21 mouse cellular contexts compared by ENCODE assay signal in genomic region chr13:56746739-56747532, GRCm38 (mm10). TPM values are rescaled to one million over a fixed set of nuclear protein-coding genes. Genes with fewer than 3 reads are reported as not detected.
DNase-seq lines count a peak whose midpoint lies in the region; ATAC-seq and TF ChIP-seq lines count a peak whose summit lies in the region.
"Had no signal": no experiment of that assay in that cellular context is flagged by ENCODE, and none has a peak within 500 bp of the region (broad histone marks: within the 10 kb centered on the region; RNA-seq: fewer than 3 reads in every experiment).

No protein-coding gene starts in this region.

- WGBS in heart, embryonic 13.5 days, result 70% methylated on average over 10 of the region's 10 CpGs
- WGBS in lung, embryonic 14.5 days, result 46% methylated on average over 10 of the region's 10 CpGs
- 60% methylated on average over 10 of the region's 10 CpGs for WGBS in lung, adult 2 months
- 52% methylated on average over 10 of the region's 10 CpGs for WGBS in stomach, embryonic 15.5 days

- in situ Hi-C loops in ES-E14 (cut with MboI; ENCODE audit: low sequenced_read_pairs in 2 of 2, unreplicated experiment in 2 of 2), result no loop called here

- H3K4me1 ChIP-seq in heart, embryonic 13.5 days, result peaks cover 15% of the 10 kb centered on the region
- no peaks in the 10 kb centered on the region for H3K4me1 ChIP-seq in lung, embryonic 14.5 days (ENCODE audit: insufficient read depth)
- peaks cover 6% of the 10 kb centered on the region for H3K4me1 ChIP-seq in lung, adult 2 months (ENCODE audit: control insufficient read depth, insufficient read depth, low read length)
- H3K4me1 ChIP-seq in ES-E14 (ENCODE audit: control insufficient read depth in 2 of 2, insufficient read depth in 2 of 2, low read length in 2 of 2, poor library complexity in 1 of 2), result no peaks in the 10 kb centered on the region
- H3K4me1 ChIP-seq in stomach, embryonic 15.5 days, result 0 out of 2 replicates have a peak, but pooled peaks cover 3% of the 10 kb centered on the region

- ATAC-seq in heart, embryonic 13.5 days (ENCODE audit: extremely low read depth, insufficient number of reproducible peaks, low FRiP score, low TSS enrichment), result no peak
- ATAC-seq in lung, embryonic 14.5 days (ENCODE audit: insufficient read depth), result peak; percentile 44; the same call in 1 of the 2 replicates
- peak; percentile 10; the same call in 1 of the 2 replicates for ATAC-seq in stomach, embryonic 15.5 days (ENCODE audit: insufficient read depth, low FRiP score, low read depth)
- ATAC-seq: activated CD4-positive, CD25-positive, alpha-beta regulatory T cell, adult 4 months; forebrain, embryonic 15.5 days; midbrain, embryonic 15.5 days; Patski had no signal

- TF ChIP-seq CTCF in lung, embryonic 14.5 days (IDR thresholded peaks at IDR 0.05; ENCODE audit: low read depth), result no peak
- TF ChIP-seq CTCF in lung, adult 2 months (IDR thresholded peaks at IDR 0.05; ENCODE audit: insufficient read depth, low read length), result no peak

- H3K9me3 ChIP-seq in heart, embryonic 13.5 days, result no peaks in the 10 kb centered on the region
- no peaks in the 10 kb centered on the region for H3K9me3 ChIP-seq in lung, embryonic 14.5 days (ENCODE audit: low read depth, low read length)
- H3K9me3 ChIP-seq in ES-E14 (ENCODE audit: control insufficient read depth, insufficient read depth, low read depth, low read length), result no peaks in the 10 kb centered on the region
- H3K9me3 ChIP-seq in stomach, embryonic 15.5 days, result no peaks in the 10 kb centered on the region
- H3K9me3 ChIP-seq: forebrain, embryonic 15.5 days; heart, embryonic 15.5 days; liver, embryonic 13.5 days; megakaryocyte, embryonic 14.5 days; midbrain, embryonic 15.5 days had no signal

- no peak overlapping the region for H3K4me2 ChIP-seq in heart, embryonic 13.5 days
- peak overlapping the region; percentile 28 for H3K4me2 ChIP-seq in lung, embryonic 14.5 days
- H3K4me2 ChIP-seq in stomach, embryonic 15.5 days, result peak overlapping the region; percentile 33; the same call in 1 of the 2 replicates
- H3K4me2 ChIP-seq: forebrain, embryonic 15.5 days; heart, embryonic 15.5 days; liver, embryonic 13.5 days; midbrain, embryonic 15.5 days had no signal

- no peak overlapping the region for H3K4me3 ChIP-seq in heart, embryonic 13.5 days
- H3K4me3 ChIP-seq in lung, embryonic 14.5 days (ENCODE audit: low read depth, low read length), result no peak overlapping the region
- H3K4me3 ChIP-seq in lung, adult 2 months (replicated peaks; ENCODE audit: extremely low read depth, low read depth, low read length), result no peak overlapping the region
- no peak overlapping the region for H3K4me3 ChIP-seq in ES-E14 (ENCODE audit: insufficient read depth in 1 of 2, low read depth in 1 of 2, low read length in 2 of 2, poor library complexity in 1 of 2, severe bottlenecking in 1 of 2)
- H3K4me3 ChIP-seq in stomach, embryonic 15.5 days (replicated peaks), result no peak overlapping the region
- H3K4me3 ChIP-seq: forebrain, embryonic 15.5 days; heart, embryonic 15.5 days; liver, embryonic 13.5 days; megakaryocyte, embryonic 14.5 days; midbrain, embryonic 15.5 days had no signal

- H3K36me3 ChIP-seq in heart, embryonic 13.5 days, result peaks cover 12% of the 10 kb centered on the region
- H3K36me3 ChIP-seq in lung, embryonic 14.5 days (ENCODE audit: insufficient read depth), result peaks cover 16% of the 10 kb centered on the region; the same call in 1 of the 2 replicates
- peaks cover under 1% of the 10 kb centered on the region; the same call in 1 of the 2 replicates for H3K36me3 ChIP-seq in ES-E14 (ENCODE audit: control insufficient read depth, insufficient read depth, low read length, poor library complexity, severe bottlenecking)
- no peaks in the 10 kb centered on the region for H3K36me3 ChIP-seq in stomach, embryonic 15.5 days
- H3K36me3 ChIP-seq: forebrain, embryonic 15.5 days; liver, embryonic 13.5 days; midbrain, embryonic 15.5 days had no signal

- H3K27ac ChIP-seq in heart, embryonic 13.5 days (replicated peaks), result peak overlapping the region; percentile 15; the same call in 1 of the 2 replicates
- H3K27ac ChIP-seq in lung, embryonic 14.5 days (ENCODE audit: low read depth), result peak overlapping the region; percentile 83
- H3K27ac ChIP-seq in ES-E14 (ENCODE audit: insufficient read depth, low read depth, low read length, poor library complexity, severe bottlenecking), result no peak overlapping the region
- H3K27ac ChIP-seq in stomach, embryonic 15.5 days, result peak overlapping the region; percentile 88
- H3K27ac ChIP-seq: forebrain, embryonic 15.5 days; heart, embryonic 15.5 days; liver, embryonic 13.5 days; midbrain, embryonic 15.5 days had no signal

- no peak for TF ChIP-seq POLR2A in lung, adult 2 months (IDR thresholded peaks at IDR 0.05; ENCODE audit: borderline replicate concordance, extremely low read depth, low read depth, low read length)

- no peak for DNase-seq in heart, adult 8-10 months (ENCODE audit: low spot score)
- no peak for DNase-seq in lung, embryonic 14.5 days
- no peak for DNase-seq in lung, adult 2 months
- DNase-seq in ES-E14 (ENCODE audit: low read depth, low spot score), result no peak
- DNase-seq in testis, postnatal 14 days (ENCODE audit: low spot score), result no peak
- no peak for DNase-seq in right cerebral cortex, adult 18-20 months
- DNase-seq: adrenal gland, postnatal 14 days; B cell, adult 2 months; cerebellum, adult 11-12 months; cerebellum, postnatal 25 days; liver, embryonic 13.5 days had no signal

- no peak overlapping the region for H3K9ac ChIP-seq in heart, embryonic 13.5 days
- H3K9ac ChIP-seq in lung, embryonic 14.5 days, result no peak overlapping the region
- no peak overlapping the region for H3K9ac ChIP-seq in ES-E14 (ENCODE audit: insufficient read depth, low read depth, low read length, poor library complexity, severe bottlenecking)
- H3K9ac ChIP-seq in stomach, embryonic 15.5 days, result no peak overlapping the region
- H3K9ac ChIP-seq: forebrain, embryonic 15.5 days; heart, embryonic 15.5 days; liver, embryonic 13.5 days; midbrain, embryonic 15.5 days had no signal

- peaks cover 27% of the 10 kb centered on the region for H3K27me3 ChIP-seq in heart, embryonic 13.5 days (replicated peaks)
- peaks cover 8% of the 10 kb centered on the region; the same call in 1 of the 2 replicates for H3K27me3 ChIP-seq in lung, embryonic 14.5 days (ENCODE audit: insufficient read depth, low read length)
- no peaks in the 10 kb centered on the region; the same call in 1 of the 2 replicates for H3K27me3 ChIP-seq in stomach, embryonic 15.5 days (replicated peaks)
- H3K27me3 ChIP-seq: Patski had no signal

TF ChIP-seq in ES-E14, 5 proteins besides CTCF, POLR2A, EP300 and RAD21:
- TF ChIP-seq MAFK (IDR thresholded peaks at IDR 0.05; ENCODE audit: insufficient read depth, low read depth, low read length) (peak; percentile 63), CHD2 (IDR thresholded peaks at IDR 0.05; ENCODE audit: low read depth, low read length) (no peak), ZC3H11A (IDR thresholded peaks at IDR 0.05; ENCODE audit: borderline replicate concordance, low read depth, low read length) (no peak)

RNA-seq across cellular contexts. Expression of gene Gm45623, which starts 6.7 kb away (rescaled TPM):
- polyA plus RNA-seq in heart, embryonic 13.5 days (2015; fragmentation: Nextera tagmentation; extraction: Ambion mirVana), result 0.27 and 0.39 TPM in 2 replicates
- not detected for total RNA-seq in heart, adult 8-10 months (2022)
- polyA plus RNA-seq in lung, embryonic 14.5 days (2014; fragmentation: Nextera tagmentation; extraction: Ambion mirVana), result 4.6 and 5.0 TPM in 2 replicates
- 0.07 and 0.12 TPM in 2 replicates for polyA plus RNA-seq in lung, adult 2 months (2012; rRNA removed)
- not detected in 2 replicates for total RNA-seq in ES-E14 (2012; rRNA removed)
- 4.0 TPM in 2 replicates for polyA plus RNA-seq in stomach, embryonic 15.5 days (2015; fragmentation: Nextera tagmentation; extraction: Ambion mirVana)
- total RNA-seq: adrenal gland, postnatal 14 days; gastrocnemius, adult 18-20 months; hematopoietic stem cell, adult 5-6 weeks had no signal
- polyA plus RNA-seq: activated CD4-positive, CD25-positive, alpha-beta regulatory T cell, adult 4 months; heart, embryonic 15.5 days; liver, embryonic 13.5 days; Patski had no signal

RNA-seq across cellular contexts. Expression of gene Smad5, which starts 44.1 kb away (rescaled TPM):
- polyA plus RNA-seq in heart, embryonic 13.5 days (2015; fragmentation: Nextera tagmentation; extraction: Ambion mirVana), result 16.0 and 16.7 TPM in 2 replicates
- 10 to 100 TPM; 28.0 to 32.0 (median 28.8) TPM for total RNA-seq in heart, adult 8-10 months (2022)
- 59.2 and 62.0 TPM in 2 replicates for polyA plus RNA-seq in lung, embryonic 14.5 days (2014; fragmentation: Nextera tagmentation; extraction: Ambion mirVana)
- polyA plus RNA-seq in lung, adult 2 months (2012; rRNA removed), result 20.3 and 27.1 TPM in 2 replicates
- total RNA-seq in ES-E14 (2012; rRNA removed), result 13.6 and 14.2 TPM in 2 replicates
- polyA plus RNA-seq in stomach, embryonic 15.5 days (2015; fragmentation: Nextera tagmentation; extraction: Ambion mirVana), result 23.5 and 25.6 TPM in 2 replicates
